Mouse (Mus musculus): ENCODE measurements around the gene Ptpn6. TPM values are rescaled to one million over a fixed set of nuclear protein-coding genes. Genes with fewer than 3 reads are reported as not detected.
A peak's percentile ranks its signal among the peaks of the same experiment; 100 is the strongest.

The Ptpn6 gene
- total RNA-seq (2021) = 1 to 10 TPM; 3.8 to 5.7 TPM
- long read RNA-seq, experiment 1, partial matches to known transcripts = 0 of 5 reads
- long read RNA-seq, experiment 1, other reads (novel, unspliced or antisense) = 1 of 5 reads
- long read RNA-seq, experiment 2, transcript Ptpn6-202 (16 exons, 2,219 nt) = major isoform, 6 of 8 reads
- long read RNA-seq, experiment 2, partial matches to known transcripts = 0 of 8 reads
- long read RNA-seq, experiment 2, other reads (novel, unspliced or antisense) = 1 of 8 reads

- no peak for DNase-seq (ENCODE audit: low spot score in 2 of 2)
Observed at GRCm38 (mm10) chr6:124738511-124739023, at the start of gene Ptpn6. TSS of gene Ptpn6 (minus strand) at chr6:124738714.

GRCm38 (mm10) chr6:124787722-124788121 is 49.2 kb upstream of the Ptpn6 start:
- no peak for DNase-seq (ENCODE audit: low spot score in 2 of 2)

GRCm38 (mm10) chr6:124786756-124787420 is 48.4 kb upstream of the Ptpn6 start:
- no peak for DNase-seq (ENCODE audit: low spot score in 2 of 2)

GRCm38 (mm10) chr6:124782436-124782835 is 43.9 kb upstream of the Ptpn6 start:
- DNase-seq (ENCODE audit: low spot score in 2 of 2) = no peak

- DNase-seq (ENCODE audit: low spot score in 2 of 2) = no peak
Observed at GRCm38 (mm10) chr6:124780917-124781316, 42.4 kb upstream of the Ptpn6 start.

- no peak for DNase-seq (ENCODE audit: low spot score in 2 of 2)
Observed at GRCm38 (mm10) chr6:124779984-124780416, 41.5 kb upstream of the Ptpn6 start.

- DNase-seq (ENCODE audit: low spot score in 2 of 2) = no peak
Observed at GRCm38 (mm10) chr6:124779222-124779983, 40.9 kb upstream of the Ptpn6 start, which contains the start of gene Lrrc23. TSS of gene Lrrc23 (minus strand) at chr6:124779727.

- no peak for DNase-seq (ENCODE audit: low spot score in 2 of 2)
Observed at GRCm38 (mm10) chr6:124770511-124770910, 32.0 kb upstream of the Ptpn6 start.

GRCm38 (mm10) chr6:124770013-124770412 is 31.5 kb upstream of the Ptpn6 start:
- DNase-seq (ENCODE audit: low spot score in 2 of 2) = no peak

GRCm38 (mm10) chr6:124769101-124769765 is 30.7 kb upstream of the Ptpn6 start, which contains the start of gene Eno2:
TSS of gene Eno2 (minus strand) at chr6:124769673.
- DNase-seq (ENCODE audit: low spot score in 2 of 2) = peak; percentile 56 to 75

GRCm38 (mm10) chr6:124768704-124769044 is 30.2 kb upstream of the Ptpn6 start:
- no peak for DNase-seq (ENCODE audit: low spot score in 2 of 2)

GRCm38 (mm10) chr6:124767920-124768703 is 29.6 kb upstream of the Ptpn6 start:
- peak; percentile 44 to 45 for DNase-seq (ENCODE audit: low spot score in 2 of 2)

GRCm38 (mm10) chr6:124767536-124767919 is 29.0 kb upstream of the Ptpn6 start:
- DNase-seq (ENCODE audit: low spot score in 2 of 2) = no peak

GRCm38 (mm10) chr6:124765951-124766350 is 27.4 kb upstream of the Ptpn6 start:
- DNase-seq (ENCODE audit: low spot score in 2 of 2) = peak in 1 of 2 experiments; percentile 0

- peak in 1 of 2 experiments; percentile 82 for DNase-seq (ENCODE audit: low spot score in 2 of 2)
Observed at GRCm38 (mm10) chr6:124759259-124759658, 20.7 kb upstream of the Ptpn6 start.

- no peak for DNase-seq (ENCODE audit: low spot score in 2 of 2)
Observed at GRCm38 (mm10) chr6:124758849-124759232, 20.3 kb upstream of the Ptpn6 start.

GRCm38 (mm10) chr6:124757909-124758848 is 19.7 kb upstream of the Ptpn6 start:
- peak in 1 of 2 experiments; percentile 77 for DNase-seq (ENCODE audit: low spot score in 2 of 2)

GRCm38 (mm10) chr6:124757351-124757880 is 18.9 kb upstream of the Ptpn6 start:
- DNase-seq (ENCODE audit: low spot score in 2 of 2) = no peak

All from layer of hippocampus, postnatal 14 days (tissue).